Mouse (Mus musculus) bone marrow macrophage, adult 2 months (primary cell): ENCODE data around the gene Mybphl.
A peak's percentile ranks its signal among the peaks of the same experiment; 100 is the strongest.

Source experiments
- CTCF ChIP-seq: IDR thresholded peaks from 2 replicates; pipeline ENCODE4 v1.5.1; 2012; ENCODE audit warnings: low read depth, mild to moderate bottlenecking, low read length, moderate library complexity
- POLR2A ChIP-seq: IDR thresholded peaks from 2 replicates; pipeline ENCODE4 v1.6.1; 2012; ENCODE audit warnings: mild to moderate bottlenecking, low read depth, low read length, borderline replicate concordance

GRCm38 (mm10) chr3:108401692-108402527 lies 37.2 kb downstream of the Mybphl start:
- TF ChIP-seq POLR2A (no peak), CTCF (peak; percentile 98)
